Mouse (Mus musculus) layer of hippocampus, postnatal 36 days (tissue): ENCODE results near the gene Nsf. TPM values are rescaled to one million over a fixed set of nuclear protein-coding genes. Genes with fewer than 3 reads are reported as not detected.

Source experiments
- DNase-seq, 2 experiments: peaks; one replicate each; pipeline ENCODE4 v3.0.0; 2022
- total RNA-seq, 2 experiments: library from RNA; stranded (reverse); gene quantifications; 2 replicates each; pipeline ENCODE4 v1.2.3; 2021

The Nsf gene
- total RNA-seq, 2 experiments from 2014 or later: 1,120 to 1,198 TPM

DNA sequence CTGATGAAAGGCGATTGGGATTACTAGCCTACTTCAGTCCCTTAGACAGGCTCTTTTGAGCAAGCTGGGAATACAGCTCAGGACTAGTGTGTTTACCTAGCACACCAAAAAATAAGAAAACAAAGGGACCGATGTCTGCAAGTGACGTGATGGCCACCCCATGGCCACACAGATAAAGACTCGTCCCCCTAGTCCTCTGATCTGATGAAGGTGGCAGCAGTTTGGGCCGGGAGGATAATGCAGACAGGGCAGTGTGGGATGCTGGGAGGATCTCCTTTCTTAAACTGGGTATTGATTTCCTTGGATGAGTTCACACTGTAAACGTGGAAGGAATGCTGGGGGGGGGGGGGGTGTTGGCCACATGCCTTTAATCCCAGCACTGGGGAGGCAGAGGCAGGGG is 13.0 kb downstream of the Nsf start:
- DNase-seq: no peak

DNA sequence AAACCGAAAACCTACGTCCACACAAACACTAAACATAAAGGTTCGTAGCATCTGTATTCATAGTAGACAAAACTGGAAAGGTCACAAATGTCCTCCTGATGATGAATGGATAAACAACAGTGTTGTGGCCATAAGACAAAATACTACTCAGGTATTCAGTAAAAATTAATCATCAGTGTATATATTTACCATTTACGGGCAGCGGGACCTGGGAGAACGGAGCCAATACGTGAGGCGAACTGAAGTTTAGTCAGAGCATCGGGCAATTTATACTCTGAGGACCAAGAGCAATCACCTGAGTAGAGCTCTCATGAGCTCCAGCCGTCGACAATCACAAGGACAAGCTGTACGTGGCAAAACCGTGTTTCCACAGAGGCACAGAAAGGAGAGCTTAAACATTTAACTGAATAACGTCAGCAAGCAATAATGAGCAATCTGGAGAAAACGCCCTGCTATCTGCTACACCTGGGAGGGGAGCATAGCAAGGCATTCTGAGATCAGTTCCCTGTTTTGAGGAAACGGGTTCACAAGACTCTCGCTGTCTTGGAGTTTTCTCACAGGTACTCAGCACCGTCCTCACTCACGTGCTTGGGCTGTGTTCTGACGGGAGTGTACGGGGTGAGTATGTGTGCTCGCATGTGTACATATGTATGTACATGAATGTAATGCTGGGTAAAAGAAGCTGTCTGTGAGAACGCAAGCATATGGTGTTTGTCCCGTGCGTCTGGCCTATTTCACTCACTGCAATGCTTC is 15.7 kb downstream of the Nsf start:
- DNase-seq: no peak

GRCm38 (mm10) chr11:103937451-103937850 is 16.4 kb downstream of the Nsf start:
- no peak for DNase-seq

DNA sequence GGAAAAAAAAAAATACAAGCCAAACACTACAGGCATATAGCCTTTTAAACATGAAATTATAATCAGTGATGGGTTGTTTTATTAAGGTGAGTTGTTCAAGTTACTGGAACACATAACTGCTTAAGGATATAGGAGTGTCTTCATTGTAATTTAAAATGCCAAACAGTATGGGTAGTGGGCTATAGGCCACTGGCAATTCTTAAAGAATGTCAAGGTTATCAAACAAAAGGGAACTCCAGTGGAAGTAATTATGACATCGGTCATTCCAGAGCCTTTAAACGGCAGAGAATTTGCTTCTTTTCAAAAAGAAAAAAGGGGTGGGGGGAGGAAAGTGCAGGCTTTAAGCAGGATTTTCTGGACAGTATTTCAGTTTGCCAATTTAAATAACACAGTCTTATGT is 18.1 kb downstream of the Nsf start:
- DNase-seq: no peak

- no peak for DNase-seq
These were observed 20.0 kb downstream of the Nsf start for GRCm38 (mm10) chr11:103933886-103934285.

DNA sequence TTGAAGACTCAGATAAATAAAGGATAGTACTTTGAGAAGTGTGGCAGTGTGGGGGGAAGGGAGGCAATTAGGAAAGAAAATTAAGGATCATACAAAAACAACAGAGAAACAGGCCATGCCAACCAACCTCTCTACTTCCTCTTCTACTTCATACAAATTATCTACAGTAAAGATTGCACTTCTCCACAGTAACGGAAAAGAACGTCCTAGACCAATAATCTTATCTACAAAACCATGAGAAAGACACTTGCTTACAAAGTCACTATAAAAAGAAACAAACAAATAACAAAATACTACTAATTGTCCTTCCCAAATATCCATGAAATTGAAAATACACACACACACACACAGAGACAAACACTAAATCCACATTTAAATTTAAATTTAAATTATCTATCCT is 29.9 kb downstream of the Nsf start:
- DNase-seq: no peak

- no peak for DNase-seq
These were observed 30.6 kb downstream of the Nsf start for GRCm38 (mm10) chr11:103923272-103923671.

DNA sequence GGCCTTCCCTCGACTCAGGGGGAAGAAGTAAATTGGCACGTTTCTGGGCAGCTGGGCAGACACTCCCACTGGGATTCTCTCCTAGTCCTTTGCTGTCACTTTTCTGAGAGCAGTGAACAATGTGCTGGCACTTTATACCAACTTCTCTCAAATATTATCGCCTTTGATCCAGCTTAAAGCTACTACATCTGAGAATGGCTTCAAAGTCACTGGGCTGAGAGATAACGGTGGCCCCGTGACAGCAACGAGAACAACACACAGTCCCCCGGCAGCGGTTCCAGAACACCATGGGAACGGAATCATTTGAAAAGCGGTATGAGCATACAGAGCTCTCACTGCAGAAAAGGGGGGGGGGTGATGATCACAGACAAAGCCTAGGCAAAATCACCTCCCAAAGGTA is 31.0 kb downstream of the Nsf start:
- no peak for DNase-seq

- DNase-seq: no peak
These were observed 33.2 kb downstream of the Nsf start for GRCm38 (mm10) chr11:103920665-103921064.

- DNase-seq: no peak
These were observed 37.0 kb downstream of the Nsf start for GRCm38 (mm10) chr11:103916807-103917206.

DNA sequence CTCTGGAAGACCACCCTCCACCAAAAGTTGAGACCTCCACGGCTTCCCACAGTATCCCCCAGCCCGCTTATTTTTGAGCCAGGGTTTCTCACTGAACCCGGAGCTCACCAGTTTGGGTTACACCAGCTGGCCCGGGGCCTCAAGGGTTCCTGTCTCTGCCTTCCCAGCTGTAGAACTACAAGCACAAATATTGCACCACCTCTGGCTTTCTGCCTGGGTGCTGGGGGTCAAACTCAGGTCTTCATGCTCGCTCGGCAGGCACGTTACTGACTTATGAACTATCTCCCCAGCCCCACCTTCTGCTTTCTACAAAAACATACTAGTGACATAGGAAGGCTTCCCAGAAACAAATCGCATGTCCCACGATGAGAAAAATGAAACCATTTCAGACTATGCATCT is 38.2 kb downstream of the Nsf start:
- DNase-seq: no peak

DNA sequence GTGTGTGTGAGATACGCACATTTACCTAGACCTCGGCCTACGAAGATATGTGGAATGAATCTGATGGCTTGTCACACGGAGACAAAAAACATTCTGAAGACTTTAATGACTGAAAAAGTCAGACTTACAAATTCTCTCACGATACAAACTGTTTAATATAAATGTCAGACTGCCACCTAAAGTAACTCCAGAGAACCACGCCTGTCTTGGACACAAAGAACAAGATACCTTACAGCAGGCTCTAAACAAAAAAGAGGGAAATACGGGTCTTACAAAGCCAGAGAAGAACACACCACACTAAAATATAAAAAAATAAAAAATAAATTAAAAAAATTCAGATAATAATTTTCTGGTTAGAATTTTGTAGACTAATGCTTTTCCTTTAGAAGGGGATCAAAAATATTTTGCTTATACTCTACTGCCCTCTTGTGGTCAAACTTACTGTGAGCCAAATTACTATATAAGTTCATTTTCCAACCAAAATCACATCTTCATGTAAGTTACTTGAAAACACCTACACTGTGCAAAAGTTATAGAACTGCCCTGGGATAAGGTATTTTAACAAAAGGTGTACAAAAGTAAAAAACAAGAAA is 42.8 kb downstream of the Nsf start:
- no peak for DNase-seq

GRCm38 (mm10) chr11:103910531-103910930 is 43.3 kb downstream of the Nsf start:
- DNase-seq: no peak

GRCm38 (mm10) chr11:103909809-103910208 is 44.0 kb downstream of the Nsf start:
- DNase-seq: no peak

GRCm38 (mm10) chr11:103909396-103909795 is 44.5 kb downstream of the Nsf start:
- DNase-seq: no peak

GRCm38 (mm10) chr11:103906051-103906719 is 47.7 kb downstream of the Nsf start:
- no peak for DNase-seq

- no peak for DNase-seq
These were observed 48.4 kb downstream of the Nsf start for GRCm38 (mm10) chr11:103905506-103905905.

DNA sequence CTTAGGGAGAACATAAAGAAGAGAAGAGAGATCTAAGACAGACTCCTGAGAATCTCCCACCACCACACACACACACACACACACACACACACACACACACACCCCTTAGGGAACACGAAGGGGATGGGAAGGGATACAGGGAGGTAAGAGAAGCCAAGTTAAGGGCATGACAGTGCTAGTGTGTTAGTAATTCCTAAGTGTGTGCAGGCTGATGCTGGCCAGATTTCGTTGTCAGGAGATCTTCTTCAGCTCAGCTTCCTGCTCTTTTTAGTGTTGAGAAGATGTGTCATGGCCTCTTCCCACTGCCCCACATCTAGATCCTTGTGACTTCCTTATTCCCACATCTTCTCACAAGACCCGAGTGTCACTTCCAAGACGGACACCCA is 52.3 kb downstream of the Nsf start:
- DNase-seq: no peak

DNA sequence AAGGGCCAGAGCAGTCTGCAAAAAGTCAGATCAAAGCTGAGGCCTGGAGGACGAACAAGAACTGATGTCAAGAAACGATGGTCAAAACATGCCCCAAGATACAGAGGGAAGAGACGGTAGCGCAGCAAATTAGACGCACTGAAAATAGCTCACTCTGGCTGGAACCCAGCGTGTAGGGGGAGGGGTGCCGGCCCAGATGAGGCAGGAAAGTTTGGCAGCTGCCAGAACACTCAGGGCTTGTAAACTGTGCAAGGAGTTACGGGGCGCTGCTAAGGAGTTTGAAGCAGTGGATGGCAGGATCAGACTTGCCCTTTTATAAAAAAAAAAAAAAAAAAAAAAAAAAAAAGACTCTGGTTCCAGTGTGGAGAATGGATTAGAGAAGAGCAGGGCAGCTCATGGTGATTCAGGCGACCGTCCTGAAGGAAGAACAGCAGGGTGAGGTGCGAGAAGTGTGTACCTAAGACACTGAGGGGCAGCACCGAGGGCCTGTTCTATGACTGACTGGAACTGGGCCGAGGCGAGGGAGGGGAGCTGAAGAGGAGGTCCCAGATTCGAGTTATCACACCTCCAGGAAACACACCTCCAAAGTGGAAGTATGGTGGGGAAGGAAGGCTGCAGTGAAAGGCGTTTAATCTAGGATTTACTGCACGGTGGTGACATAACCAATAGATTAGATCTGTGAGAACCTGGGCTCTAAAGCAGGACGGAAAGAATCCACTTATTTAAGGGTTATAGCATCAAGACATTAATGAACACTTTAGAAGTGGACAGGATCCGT is 52.9 kb downstream of the Nsf start:
- DNase-seq: no peak

GRCm38 (mm10) chr11:103896966-103897750 is 56.7 kb downstream of the Nsf start:
- DNase-seq: no peak

GRCm38 (mm10) chr11:103896056-103896455 is 57.8 kb downstream of the Nsf start:
- no peak for DNase-seq

GRCm38 (mm10) chr11:103892831-103893230 is 61.0 kb downstream of the Nsf start:
- no peak for DNase-seq
